Mouse (Mus musculus): Measurements from ENCODE around the gene Vsir.

Gene Vsir

GRCm38 (mm10) chr10:60381142-60381925 is 34.7 kb downstream of the Vsir start:
- CTCF ChIA-PET: interaction anchor here (0.5 kb wide), 1 partner anchor 482 kb away, joined by 3 read pairs; no protein-coding TSS in a partner anchor

- CTCF ChIA-PET: interaction anchor here (0.7 kb wide), 2 partner anchors 16 to 144 kb away, joined by 3 to 12 read pairs; no protein-coding TSS in a partner anchor
Measured at GRCm38 (mm10) chr10:60388332-60388731, 41.7 kb downstream of the Vsir start.

- CTCF ChIA-PET: interaction anchor here (0.5 kb wide), 1 partner anchor 371 kb away, joined by 4 read pairs; no protein-coding TSS in a partner anchor
Measured at GRCm38 (mm10) chr10:60389447-60389865, 42.8 kb downstream of the Vsir start.

- CTCF ChIA-PET: interaction anchor here (0.8 kb wide), 1 partner anchor 39 kb away, joined by 3 read pairs; no protein-coding TSS in a partner anchor
Measured at GRCm38 (mm10) chr10:60390177-60390903, 43.7 kb downstream of the Vsir start.

- CTCF ChIA-PET: interaction anchor here (0.8 kb wide), 1 partner anchor 40 kb away, joined by 3 read pairs; no protein-coding TSS in a partner anchor
Measured at GRCm38 (mm10) chr10:60390904-60391420, 44.3 kb downstream of the Vsir start.

- CTCF ChIA-PET: no interaction called here
Measured at GRCm38 (mm10) chr10:60391661-60392060, 45.0 kb downstream of the Vsir start.

- CTCF ChIA-PET: no interaction called here
Measured at GRCm38 (mm10) chr10:60394936-60395335, 48.3 kb downstream of the Vsir start.

GRCm38 (mm10) chr10:60395605-60396004 is 49.0 kb downstream of the Vsir start:
- CTCF ChIA-PET: interaction anchor here (0.6 kb wide), 1 partner anchor 1936 kb away, joined by 10 read pairs; no protein-coding TSS in a partner anchor

- CTCF ChIA-PET: no interaction called here
Measured at GRCm38 (mm10) chr10:60398051-60398814, 51.6 kb downstream of the Vsir start.

GRCm38 (mm10) chr10:60399449-60399848 is 52.8 kb downstream of the Vsir start, which contains the start of gene Gm17455:
Gene Gm17455, plus strand, starts transcription at chr10:60399726.
- CTCF ChIA-PET: no interaction called here

GRCm38 (mm10) chr10:60400507-60401295 is 54.0 kb downstream of the Vsir start:
- CTCF ChIA-PET: interaction anchor here (0.6 to 0.8 kb wide), 2 partner anchors 14 to 104 kb away, joined by 3 to 4 read pairs; no protein-coding TSS in a partner anchor

GRCm38 (mm10) chr10:60405460-60406177 is 59.0 kb downstream of the Vsir start:
- CTCF ChIA-PET: no interaction called here

GRCm38 (mm10) chr10:60407831-60408230 is 61.2 kb downstream of the Vsir start:
- CTCF ChIA-PET: interaction anchor here (0.7 kb wide), 1 partner anchor 61 kb away, joined by 3 read pairs; no protein-coding TSS in a partner anchor

GRCm38 (mm10) chr10:60411794-60412193 is 65.1 kb downstream of the Vsir start:
- CTCF ChIA-PET: no interaction called here

- CTCF ChIA-PET: no interaction called here
Measured at GRCm38 (mm10) chr10:60413756-60414155, 67.1 kb downstream of the Vsir start.

- CTCF ChIA-PET: no interaction called here
Measured at GRCm38 (mm10) chr10:60417041-60417440, 70.4 kb downstream of the Vsir start.

- CTCF ChIA-PET: no interaction called here
Measured at GRCm38 (mm10) chr10:60418137-60418536, 71.5 kb downstream of the Vsir start.

GRCm38 (mm10) chr10:60419624-60420023 is 73.0 kb downstream of the Vsir start:
- CTCF ChIA-PET: no interaction called here
